Mouse (Mus musculus): ENCODE data around the gene Dnajc7.

Dnajc7 gene

GRCm38 (mm10) chr11:100581756-100582155, 38.2 kb downstream of the Dnajc7 start:
- no peak for DNase-seq (ENCODE audit: low spot score)

DNA sequence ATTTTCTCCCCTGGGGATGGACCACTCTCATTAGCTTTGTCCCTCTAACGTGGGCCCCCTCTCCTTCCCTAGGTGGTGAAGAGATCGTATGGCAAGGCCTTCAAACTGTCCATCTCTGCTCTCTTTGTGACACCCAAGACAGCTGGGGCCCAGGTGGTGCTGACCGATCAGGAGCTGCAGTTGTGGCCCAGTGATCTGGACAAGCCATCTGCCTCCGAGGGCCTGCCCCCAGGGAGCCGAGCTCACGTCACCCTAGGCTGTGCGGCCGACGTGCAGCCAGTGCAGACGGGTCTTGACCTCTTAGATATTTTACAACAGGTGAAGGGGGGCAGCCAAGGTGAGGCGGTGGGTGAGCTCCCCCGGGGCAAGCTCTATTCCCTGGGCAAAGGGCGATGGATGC, 39.7 kb downstream of the Dnajc7 start:
- DNase-seq (ENCODE audit: low spot score) = no peak

DNA sequence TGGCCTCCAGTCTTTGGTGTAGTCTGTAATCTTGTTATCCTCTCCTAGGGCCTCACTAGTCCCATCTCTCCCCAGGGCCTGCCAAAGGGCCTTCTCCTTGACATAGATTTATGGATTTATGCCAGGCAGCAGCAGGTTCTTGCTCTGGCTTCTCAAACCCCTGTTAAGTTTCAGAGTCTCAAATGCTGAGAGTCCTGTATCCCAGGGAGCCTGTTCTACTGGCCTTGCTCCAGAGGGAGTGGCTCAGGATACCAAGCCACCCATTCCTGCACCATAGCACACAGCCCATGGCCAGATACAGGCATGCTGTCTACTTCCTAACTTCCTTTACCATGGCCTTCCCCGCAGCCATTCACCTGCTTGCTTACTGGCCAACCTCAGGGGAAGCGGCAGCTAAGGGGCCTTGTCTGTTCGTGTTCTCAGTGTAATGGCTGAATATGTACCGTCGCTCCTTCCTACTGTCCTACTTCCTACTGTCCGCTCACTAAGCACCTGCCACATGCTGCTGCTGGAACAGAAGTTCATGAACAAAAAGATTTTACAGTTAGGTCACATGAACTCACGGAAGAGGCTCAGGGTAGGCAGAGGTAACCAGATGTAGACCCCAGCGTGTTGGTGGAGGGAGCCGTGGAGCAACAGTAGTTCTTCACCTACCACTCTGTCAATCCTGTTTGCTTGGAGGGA, 40.7 kb downstream of the Dnajc7 start:
- no peak for DNase-seq (ENCODE audit: low spot score)

DNA sequence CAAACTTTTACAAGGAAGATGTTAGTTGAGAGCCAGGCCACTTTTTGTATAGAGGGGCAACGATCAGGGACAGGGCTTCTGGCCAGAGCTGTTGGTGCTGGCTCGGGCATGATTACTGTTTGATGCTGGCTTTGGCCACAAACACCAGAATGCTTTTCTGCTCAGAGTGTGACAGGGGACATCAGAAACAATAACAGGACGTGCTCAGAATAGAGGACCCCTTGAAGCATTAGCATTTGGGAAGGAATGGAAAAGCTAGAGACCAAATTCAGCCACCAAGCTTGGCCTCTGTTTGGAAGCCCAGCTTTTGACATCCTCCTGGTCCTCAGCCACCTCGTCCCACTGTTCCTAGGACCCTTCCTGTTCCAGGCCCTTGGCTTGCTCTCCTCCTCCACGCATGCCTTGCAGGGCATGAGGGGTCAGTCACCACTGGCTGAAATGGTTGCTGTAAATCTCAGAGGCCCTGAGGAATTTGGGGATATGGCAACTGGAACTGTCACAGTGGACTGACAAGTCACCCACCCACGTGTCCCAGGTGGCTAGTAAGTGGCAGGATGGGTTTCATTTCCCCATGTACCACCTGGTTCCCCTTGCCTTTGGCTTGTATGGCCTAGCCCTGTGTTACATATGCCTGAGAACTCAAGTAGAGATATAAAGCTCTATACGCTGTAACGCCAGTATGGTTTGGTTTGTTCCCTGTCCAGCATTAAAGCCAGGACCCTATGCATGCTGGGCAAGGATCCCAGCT, 41.9 kb downstream of the Dnajc7 start:
- DNase-seq (ENCODE audit: low spot score) = no peak

GRCm38 (mm10) chr11:100576256-100576655, 43.7 kb downstream of the Dnajc7 start:
- DNase-seq (ENCODE audit: low spot score) = no peak

DNA sequence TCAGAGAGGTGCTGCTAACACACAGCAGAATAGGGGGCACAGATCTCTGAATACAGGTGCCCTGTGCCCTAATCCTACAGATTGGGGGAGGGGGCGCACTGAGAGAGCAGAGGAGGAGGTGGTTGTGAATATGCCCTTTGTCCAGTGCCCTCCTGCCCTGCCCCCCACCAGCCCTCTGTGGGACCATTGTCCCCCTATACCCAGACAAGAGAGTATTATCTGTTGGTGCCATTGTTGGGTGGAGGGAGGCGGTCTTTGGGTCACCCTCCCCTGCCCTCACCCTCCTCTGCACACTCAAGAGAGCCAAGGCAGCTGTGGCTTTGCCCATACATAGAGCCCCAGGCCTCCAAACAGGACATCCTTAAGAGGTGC, 44.5 kb downstream of the Dnajc7 start:
- no peak for DNase-seq (ENCODE audit: low spot score)

GRCm38 (mm10) chr11:100574708-100575483, 45.1 kb downstream of the Dnajc7 start, which contains the start of gene Cnp:
Gene Cnp (plus strand): TSS chr11:100574904.
- peak; percentile 75 for DNase-seq (ENCODE audit: low spot score)

- no peak for DNase-seq (ENCODE audit: low spot score)
Measured at GRCm38 (mm10) chr11:100574188-100574587, 45.8 kb downstream of the Dnajc7 start.

GRCm38 (mm10) chr11:100571202-100571567, 48.8 kb downstream of the Dnajc7 start:
- DNase-seq (ENCODE audit: low spot score) = no peak

DNA sequence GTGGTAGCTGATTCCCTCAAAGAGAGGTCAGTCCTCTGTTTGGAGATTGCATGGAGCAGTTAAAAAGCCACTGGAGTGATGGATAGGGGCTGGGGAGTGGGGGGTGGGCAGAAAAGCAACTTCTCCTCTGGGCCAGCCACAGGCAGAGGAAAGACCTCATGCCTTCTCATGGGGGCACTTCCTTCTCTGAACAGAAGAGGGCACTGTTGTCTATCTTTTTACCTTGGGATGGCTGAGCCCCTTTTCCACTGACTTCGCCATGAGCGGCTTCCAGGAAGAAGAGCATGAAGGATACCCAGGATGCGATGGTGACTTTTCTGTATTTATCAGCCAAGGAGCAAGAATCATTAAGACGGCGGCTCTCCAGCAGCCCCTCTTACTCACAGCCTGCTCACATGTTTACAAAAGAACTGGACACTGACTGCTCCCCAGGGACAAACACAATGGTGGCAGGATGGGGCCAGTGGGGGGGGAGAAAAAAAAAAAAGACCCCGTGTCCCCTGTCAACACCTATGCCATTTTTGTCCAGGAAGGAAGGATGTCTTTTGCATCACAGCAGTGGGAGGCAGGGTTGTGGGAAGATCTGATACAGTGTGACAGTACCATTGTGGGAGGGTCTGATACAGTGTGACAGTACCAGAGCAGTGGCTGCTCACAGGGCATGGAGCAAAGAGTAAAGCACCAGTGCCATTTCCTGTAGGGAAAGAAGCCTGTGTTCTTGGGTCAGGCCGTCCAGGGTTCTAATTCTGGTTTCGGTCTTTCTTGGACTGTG, 49.4 kb downstream of the Dnajc7 start:
- peak; percentile 42 for DNase-seq (ENCODE audit: low spot score)

DNA sequence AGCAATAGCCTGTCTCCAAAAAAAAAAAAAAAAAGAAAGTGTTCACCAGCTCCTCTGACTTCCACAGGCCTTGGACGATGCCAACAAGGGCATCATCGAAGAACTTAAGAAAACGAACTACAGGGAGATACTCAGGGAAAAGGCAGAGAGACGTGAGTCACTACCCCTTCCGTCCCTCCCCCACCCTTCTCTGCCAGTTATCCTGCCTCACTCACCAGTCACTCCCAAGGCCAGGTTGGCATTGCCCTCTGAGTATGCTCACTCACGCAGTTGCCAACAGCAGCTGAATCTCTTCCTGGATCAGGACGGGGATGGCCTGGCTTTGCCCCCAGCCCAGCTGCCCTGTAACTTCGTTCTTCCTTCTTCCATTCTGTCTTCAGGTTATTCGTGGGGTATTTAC, 50.2 kb downstream of the Dnajc7 start:
- DNase-seq (ENCODE audit: low spot score) = no peak

DNA sequence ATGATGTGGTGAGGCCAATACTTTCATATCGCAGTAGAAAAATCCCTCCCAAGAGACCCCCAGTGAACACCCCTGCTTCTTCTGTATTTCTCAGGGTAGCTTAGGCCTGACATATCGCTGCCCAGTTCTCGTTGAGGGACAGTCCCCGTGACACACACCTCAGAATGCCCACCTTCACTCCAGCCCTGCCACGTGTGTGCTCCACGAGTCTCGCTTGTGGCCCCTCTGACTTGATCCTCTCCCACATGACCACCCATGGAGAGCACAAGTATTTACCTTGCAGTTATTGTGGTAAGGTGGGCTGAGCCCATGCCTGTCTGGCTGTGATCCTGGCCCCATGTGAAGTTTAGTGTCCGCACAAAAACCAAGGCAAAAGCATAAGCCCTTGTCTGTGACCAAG, 51.3 kb downstream of the Dnajc7 start:
- DNase-seq (ENCODE audit: low spot score) = no peak

DNA sequence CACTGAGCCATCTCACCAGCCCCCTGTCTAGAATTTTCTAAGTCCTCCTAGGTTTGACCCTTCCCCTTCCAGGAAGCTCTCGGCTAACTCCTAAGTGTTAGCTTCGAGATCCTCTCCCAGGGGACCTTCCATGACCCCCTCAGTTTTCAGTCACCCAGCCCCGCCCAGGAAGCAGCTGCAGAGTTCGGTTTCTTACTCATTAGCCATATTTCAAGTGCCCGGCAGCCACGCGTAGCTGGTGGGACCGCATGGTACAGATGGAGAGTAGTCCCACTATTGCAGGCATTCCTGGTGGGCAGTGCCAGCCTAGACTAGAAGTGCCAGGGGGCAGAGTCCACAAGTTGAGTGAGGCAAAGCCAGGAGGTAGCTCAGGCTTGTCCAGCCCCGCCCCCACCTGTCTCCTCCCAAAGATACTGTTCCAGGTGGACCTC, 52.1 kb downstream of the Dnajc7 start:
- no peak for DNase-seq (ENCODE audit: low spot score)

DNA sequence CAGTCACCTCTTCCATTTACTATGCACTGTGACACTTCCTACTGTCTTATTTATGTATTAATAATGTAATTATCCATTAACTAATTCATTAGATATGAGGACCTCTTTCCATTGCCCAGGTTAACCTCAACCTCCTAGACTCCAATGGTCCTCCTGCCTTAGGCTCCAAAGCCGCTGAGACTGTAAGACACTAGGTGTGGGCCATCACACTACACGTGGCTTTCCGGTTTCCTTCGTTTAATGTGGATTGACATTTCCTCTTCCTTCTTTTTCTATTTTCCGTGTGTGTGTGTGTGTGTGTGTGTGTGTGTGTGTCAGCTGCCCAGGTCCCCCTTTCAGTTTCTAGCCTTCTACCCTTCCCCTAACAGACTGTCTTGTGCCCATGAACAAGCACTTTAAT, 52.7 kb downstream of the Dnajc7 start:
- no peak for DNase-seq (ENCODE audit: low spot score)

DNA sequence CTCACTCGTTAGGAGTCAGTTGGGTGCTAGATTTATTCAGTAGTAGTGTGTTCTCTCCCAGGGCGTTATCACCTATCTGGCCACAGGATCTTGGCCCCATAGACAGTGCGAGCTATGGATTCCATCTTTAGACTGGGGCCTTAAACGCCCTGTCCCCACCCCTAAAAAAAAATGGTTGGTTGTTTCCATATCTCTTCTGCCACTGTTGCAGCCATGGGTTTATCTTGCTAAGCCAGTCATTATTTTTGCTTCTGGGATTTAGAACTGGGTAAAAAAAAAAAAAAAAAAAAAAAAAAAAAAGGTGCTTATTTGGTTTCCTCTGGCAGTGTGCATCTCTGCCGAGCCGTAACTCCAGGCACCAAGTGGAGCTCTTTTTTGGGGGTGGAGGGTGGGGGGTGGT, 55.3 kb downstream of the Dnajc7 start:
- DNase-seq (ENCODE audit: low spot score) = no peak

- no peak for DNase-seq (ENCODE audit: low spot score)
Measured at GRCm38 (mm10) chr11:100564297-100564696, 55.7 kb downstream of the Dnajc7 start.

DNA sequence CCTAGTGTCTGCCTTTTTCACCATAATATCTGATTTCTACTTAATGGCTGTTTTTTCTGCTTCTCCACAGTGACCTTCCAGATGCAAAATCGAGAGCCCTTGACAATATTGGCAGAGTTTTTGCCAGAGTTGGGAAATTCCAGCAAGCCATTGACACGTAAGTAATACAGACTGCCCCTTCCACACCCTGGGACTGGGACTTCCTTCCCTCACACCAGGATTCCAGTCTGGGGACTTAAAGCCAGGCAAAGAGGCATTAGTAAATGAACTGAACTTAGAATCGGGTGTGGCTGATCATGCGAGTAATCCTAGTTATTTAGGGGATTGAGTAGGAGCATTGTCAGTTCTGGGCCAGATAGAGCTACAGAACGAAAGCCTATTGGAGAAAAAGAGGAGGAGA, 58.2 kb downstream of the Dnajc7 start:
- no peak for DNase-seq (ENCODE audit: low spot score)

GRCm38 (mm10) chr11:100559476-100559875, 60.5 kb downstream of the Dnajc7 start:
- DNase-seq (ENCODE audit: low spot score) = no peak

- DNase-seq (ENCODE audit: low spot score) = no peak
Measured at GRCm38 (mm10) chr11:100557563-100557962, 62.4 kb downstream of the Dnajc7 start.

GRCm38 (mm10) chr11:100555583-100555982, 64.4 kb downstream of the Dnajc7 start:
- DNase-seq (ENCODE audit: low spot score) = peak; percentile 31

DNA sequence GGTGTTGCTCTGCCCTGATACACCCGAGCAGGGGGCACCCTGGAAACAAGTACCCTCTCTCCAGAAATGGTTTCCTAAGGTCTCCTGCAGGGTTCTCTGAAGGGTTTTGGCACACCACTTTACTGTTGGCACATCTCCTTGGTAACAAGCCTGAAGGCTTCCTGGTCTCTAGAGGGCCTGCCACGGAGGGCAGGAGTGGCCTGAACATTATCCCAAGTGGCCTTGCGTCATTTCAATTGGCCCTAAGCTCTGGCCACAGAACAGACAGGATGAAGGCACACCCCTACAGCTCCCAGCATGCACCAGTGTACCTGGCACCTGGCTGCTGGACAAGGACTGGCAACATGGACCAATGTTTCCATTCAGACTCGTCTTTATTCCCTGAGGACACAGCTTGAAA, 67.1 kb downstream of the Dnajc7 start:
- DNase-seq (ENCODE audit: low spot score) = no peak

DNA sequence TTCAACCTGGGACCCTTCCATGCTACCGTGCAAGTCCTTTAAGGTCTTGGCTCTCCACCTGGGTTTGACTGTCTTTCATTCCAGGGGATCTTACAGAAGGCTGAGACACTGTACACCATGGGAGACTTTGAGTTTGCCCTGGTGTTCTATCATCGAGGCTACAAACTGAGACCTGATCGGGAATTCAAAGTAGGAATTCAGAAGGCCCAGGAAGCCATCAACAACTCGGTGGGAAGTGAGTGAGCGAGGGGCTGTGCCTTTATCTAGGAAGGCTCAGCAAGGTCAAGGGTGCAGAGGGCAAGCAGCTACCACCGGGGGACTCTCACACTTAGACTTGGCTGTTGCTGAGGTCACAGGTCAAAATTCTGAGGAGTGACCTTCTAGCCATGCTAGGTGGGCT, 69.9 kb downstream of the Dnajc7 start:
- DNase-seq (ENCODE audit: low spot score) = no peak

Data from spleen, adult 12 weeks (tissue).